Mouse (Mus musculus) spleen, adult 2 months (tissue): ENCODE results near the gene Kalrn.

Experiments
- CTCF ChIP-seq: fragments of 200-500 bp; IDR thresholded peaks from 2 replicates; pipeline ENCODE4 v1.5.1; 2011; ENCODE audit warnings: mild to moderate bottlenecking, inconsistent platforms; ENCODE audit not compliant: insufficient read depth, insufficient read length, insufficient replicate concordance; ENCODE audit errors: extremely low read depth
- POLR2A ChIP-seq: fragments of 200-500 bp; IDR thresholded peaks from 2 replicates; pipeline ENCODE4 v1.6.1; 2011; ENCODE audit warnings: low read depth, low read length, inconsistent platforms

DNA sequence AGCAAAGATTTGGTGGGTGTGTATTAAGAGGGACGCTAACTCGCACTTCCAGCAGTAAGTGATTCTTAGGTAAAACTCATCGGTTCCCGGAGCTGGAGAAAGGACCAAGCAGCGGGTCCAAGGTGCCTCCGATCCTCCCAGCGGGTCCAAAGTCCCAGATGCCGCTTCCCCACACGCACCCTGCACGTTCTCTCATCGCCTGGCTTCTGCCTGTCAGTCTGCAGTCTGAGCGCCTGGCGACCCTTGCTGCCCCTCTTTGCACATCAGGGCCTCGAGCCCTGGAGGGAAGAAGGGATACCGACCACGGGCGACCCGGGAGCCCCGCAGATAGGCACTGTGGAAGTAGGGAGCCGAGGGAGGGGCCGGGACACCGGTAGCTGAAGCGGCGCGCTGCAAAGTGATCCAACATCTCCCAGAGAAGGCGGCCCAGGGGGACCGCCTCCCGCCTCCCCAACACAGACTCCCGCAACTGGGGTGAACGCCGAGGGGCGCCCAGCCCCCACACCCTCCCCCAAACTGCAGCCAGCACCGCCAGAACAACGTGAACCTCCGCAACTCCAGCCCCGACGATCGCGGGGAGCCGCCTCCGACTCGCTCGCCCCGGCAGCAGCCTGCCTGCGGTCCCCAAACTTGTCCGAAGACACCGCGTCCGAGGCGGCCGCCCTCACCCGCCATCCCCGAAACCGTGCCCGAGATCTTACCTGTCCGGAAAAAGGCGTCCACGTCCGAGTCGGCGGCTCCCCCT lies 754 bp downstream of the Kalrn start:
- TF ChIP-seq CTCF (no peak), POLR2A (no peak)
